Mouse (Mus musculus): ENCODE measurements around the gene Klhdc7b.

DNA sequence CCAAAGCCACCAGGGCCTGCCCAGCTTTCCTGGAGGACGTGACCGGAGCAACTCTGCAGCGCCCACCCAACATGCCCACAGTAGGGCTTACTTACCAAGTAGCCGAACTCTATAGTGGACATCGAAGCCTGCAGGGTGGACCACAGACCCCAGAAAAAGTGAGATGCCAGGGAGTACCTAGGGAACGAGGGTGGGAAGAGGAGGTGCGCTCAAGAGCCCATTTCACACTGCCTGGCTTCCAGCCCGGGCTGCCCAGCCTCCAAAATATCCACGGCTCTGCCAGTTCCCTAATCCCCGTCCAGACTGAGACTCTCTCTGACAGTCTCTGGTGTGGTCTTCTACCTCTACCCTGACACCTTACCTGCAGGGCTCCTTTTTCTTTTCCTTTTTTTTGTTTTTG, 42.0 kb downstream of the Klhdc7b start:
- TF ChIP-seq CTCF (IDR thresholded peaks at IDR 0.05; ENCODE audit: extremely low read depth, insufficient read length, insufficient replicate concordance, low read depth, low read length) (no peak), POLR2A (IDR thresholded peaks at IDR 0.05; ENCODE audit: low read depth, low read length) (no peak)
